Mouse (Mus musculus) gastrocnemius, adult 18-20 months (tissue): ENCODE results near the gene Sema6b. TPM values are rescaled to one million over a fixed set of nuclear protein-coding genes. Genes with fewer than 3 reads are reported as not detected.
"Not testable (repeated sequence)": the region's sequence is repeated elsewhere in the genome, so short reads cannot be mapped to it uniquely, and the experiment has no call there.

Experiments
- DNase-seq: peaks from one replicate; pipeline ENCODE4 v3.0.0; 2021; ENCODE audit warnings: low spot score
- microRNA-seq: library from miRNA; unstranded; fragments of <30 nt; microRNA quantifications from one replicate; pipeline ENCODE4 v1.2.0, GENCODE M21; 2021
- total RNA-seq, 2 experiments: library from RNA; stranded (reverse); gene quantifications; 2 replicates each; pipeline ENCODE4 v1.2.3; 2021

Sema6b gene
- total RNA-seq, 2 experiments from 2014 or later: 1.5 to 3.7 TPM

DNA sequence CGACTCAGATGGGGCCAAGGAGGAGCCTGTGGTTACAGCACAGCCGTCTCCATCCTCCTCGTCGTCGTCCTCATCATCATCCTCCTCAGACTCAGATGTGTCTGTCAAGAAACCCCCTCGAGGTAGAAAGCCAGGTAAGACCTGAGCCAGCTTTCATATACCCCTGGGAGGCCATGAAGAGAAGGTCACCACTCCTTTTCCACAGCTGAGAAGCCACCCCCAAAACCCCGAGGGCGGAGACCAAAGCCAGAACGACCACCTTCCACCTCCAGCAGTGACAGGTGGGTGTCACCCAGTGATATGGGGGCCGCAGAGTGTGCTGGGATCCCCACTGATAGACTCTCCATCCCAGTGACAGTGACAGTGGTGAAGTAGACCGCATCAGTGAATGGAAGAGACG, 43.3 kb downstream of the Sema6b start:
- DNase-seq: no peak

DNA sequence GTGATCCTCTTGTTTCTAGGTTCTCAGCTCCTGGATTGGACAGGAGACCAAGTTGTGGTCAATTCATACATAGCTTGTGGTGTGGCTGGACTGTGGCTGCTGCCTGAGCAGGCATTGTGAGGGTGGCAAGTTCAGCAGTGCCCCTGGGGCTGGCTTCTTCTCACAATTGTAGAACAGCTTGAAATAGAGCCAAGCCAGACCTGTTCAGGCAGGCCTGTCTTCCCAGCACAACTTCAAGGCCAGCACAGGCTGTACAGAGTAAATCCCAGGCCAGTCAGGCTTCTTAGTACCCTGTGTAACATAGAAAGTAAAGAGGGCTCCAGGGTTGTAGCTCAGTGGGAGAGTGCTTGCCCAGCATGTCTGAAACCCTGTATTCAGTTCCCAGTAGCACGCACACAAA, 47.3 kb downstream of the Sema6b start:
- no peak for DNase-seq

DNA sequence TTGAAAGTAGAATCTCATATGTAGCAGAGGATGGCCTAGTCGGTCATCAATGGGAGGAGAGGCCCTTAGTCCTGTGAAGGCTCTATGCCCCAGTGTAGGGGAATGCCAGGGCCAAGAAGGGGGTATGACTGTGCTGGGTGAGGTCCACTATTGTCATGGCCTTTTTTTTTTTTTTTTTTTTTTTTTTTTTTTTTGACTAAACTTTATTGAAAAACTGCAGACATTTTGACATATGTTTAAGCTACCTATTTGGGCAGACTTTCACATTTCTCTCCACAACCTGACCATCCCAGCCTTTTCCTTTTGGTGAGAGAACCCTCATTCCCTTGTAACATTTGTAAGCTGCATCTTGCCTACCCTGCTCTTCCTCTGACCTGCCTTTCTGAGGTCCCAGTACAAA, 47.8 kb downstream of the Sema6b start:
- DNase-seq: no peak

DNA sequence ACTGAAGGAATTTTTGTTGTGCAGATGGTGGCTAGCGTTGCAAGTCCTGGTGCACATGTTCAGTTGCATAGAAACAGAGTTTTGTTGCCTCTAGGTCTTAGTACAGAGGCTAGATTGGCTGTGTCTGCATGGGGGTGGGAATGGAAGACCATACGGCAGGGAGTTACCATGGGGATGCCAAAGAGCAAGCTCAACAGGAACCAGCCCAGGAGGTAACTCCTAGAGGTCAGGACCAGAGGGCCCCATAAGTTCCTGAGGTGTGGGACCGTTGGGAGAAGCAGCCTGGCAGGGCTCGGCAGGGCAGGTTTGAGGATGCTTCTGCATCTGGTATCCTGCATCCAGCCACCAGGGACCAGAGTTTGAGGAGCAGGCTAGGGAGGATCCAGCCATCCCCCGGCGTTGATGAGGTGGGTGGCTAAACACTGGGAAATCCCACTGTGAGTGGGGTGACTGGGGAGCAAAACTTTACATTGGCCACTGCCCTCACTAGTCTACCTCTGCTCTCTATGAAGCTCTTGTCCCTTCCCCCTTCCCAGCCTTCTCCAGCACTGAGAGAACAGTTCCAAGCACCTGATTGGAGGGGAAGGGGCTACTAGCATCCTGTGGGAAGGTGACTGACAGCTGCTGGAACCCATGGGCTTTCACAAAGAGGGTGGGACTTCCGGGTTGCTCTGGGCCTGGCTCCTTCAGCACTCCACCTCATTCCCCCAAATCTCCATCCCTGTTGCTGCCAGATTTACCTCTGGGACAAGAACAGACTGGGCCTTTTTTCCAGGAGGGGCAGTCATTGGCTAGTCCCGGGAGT, 59.2 kb downstream of the Sema6b start:
- DNase-seq: no peak

DNA sequence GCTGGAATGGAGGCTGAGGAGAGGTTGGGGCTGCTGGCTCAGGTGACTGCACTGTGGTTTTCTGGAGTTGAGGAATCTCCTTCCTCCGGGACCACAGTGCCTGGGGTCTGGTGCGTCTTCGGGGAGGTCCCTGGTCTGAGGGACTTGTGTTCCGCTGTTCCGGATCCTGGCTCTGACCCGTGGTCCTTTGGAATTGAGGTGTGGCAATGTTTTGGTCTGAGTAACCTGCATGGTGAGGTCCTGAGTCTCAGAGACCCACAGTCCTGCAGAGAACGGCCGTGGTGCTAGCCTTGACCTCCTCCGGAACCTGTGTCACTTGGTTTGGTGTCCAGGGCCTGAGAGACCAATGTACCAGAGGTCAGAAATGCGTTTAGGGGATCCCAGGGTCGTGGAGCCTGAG, 60.2 kb downstream of the Sema6b start:
- no peak for DNase-seq

DNA sequence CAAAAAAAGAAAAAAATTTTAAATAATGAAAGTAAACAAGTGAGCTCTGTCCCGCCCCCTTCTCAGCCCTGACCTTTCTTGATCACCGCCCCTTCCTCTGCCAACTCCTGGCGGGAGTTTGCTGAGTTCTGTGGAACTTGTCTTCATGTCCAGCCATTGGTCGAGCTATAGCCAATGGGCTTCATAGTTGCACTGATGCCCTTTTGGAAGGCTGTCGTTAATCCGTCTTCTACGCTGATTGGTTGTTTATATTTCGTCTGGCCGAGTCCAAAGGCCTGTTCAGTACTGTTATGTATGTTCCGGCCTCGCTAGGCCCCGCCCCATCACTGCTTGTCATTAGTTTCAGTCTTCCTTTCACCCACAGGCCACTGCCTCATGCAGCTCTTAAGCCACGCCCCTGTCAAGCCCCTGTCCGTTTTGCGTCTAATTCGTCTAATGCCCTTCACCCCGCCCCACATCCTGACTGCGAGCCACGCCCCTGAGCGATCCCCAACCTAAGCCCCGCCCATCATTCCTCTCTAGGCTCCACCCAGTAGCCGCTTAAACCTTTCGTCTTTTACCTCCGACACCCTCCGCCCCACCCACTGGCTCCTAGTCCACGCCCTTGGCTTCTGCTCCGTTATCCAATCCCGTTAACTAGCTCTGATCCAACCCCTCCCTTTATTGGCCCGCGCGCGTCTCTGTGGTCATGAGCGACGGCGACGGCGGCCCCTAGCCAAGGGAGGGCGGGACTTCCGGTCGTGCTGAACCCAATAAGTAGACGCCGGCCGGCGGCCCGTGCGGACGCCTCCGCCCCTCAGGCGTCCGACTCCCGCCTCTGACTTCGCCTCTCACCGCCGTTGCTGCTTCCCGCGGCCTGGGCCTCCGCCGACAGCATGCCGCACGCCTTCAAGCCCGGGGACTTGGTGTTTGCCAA, 61.0 kb downstream of the Sema6b start, which contains the start of gene Hdgfl2:
Gene Hdgfl2, plus strand, starts transcription at position 755 of the 916 bp plus-strand sequence.
- peak; percentile 100 for DNase-seq

DNA sequence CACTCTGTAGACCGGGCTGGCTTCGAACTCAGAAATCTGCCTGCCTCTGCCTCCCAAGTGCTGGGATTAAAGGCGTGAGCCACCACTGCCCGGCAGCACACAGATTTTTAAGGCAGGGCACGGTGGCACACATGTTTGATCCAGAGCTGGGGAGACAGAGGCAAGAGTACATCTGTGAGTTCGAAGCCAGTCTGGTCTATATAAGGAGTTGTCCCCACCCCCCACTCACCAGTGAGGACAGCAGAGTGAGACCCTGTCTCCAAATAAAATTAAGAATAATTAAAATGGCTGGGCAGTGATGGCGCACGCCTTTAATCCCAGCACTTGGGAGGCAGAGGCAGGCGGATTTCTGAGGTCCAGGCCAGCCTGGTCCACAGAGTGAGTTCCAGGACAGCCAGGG, 61.8 kb downstream of the Sema6b start:
- DNase-seq: not testable (repeated sequence)

DNA sequence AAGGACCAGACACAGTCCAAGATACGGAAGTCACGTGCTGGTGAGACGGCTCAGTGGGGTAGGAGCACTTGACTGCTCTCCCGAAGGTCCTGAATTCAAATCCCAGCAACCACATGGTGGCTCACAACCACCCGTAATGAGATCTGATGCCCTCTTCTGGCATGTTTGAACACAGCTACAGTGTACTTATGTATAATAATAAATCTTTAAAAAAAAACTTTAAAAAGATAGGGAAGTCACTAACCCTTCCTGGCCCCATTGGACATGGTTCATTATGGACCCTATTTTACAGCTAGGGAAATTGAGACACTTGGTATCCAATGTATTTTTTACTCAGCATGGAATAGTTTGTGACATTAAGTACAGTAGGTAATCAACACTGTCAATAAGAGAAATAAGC, 62.6 kb downstream of the Sema6b start:
- no peak for DNase-seq

DNA sequence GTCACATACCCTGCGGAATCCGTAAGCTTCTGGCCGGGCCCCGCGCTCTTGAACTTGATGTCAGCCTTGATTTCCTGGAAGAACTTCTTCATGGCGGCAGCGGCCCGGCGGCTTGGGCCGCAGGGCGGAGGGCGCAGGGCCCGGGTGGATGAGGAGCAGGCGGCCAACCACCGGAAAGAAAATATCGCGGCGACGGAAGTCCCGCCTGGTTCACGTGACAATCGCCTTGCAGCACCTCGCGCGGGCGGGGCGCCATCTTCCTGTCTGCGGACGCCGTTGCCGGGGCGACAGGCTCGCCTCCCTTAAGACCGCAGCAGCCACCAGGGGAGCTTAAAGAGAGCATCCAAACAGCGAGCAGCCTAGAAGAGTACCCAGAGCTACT, 65.3 kb downstream of the Sema6b start, which contains the start of gene Ubxn6:
Gene Ubxn6, minus strand, starts transcription at position 202 of the 382 bp plus-strand sequence.
- peak; percentile 97 for DNase-seq

DNA sequence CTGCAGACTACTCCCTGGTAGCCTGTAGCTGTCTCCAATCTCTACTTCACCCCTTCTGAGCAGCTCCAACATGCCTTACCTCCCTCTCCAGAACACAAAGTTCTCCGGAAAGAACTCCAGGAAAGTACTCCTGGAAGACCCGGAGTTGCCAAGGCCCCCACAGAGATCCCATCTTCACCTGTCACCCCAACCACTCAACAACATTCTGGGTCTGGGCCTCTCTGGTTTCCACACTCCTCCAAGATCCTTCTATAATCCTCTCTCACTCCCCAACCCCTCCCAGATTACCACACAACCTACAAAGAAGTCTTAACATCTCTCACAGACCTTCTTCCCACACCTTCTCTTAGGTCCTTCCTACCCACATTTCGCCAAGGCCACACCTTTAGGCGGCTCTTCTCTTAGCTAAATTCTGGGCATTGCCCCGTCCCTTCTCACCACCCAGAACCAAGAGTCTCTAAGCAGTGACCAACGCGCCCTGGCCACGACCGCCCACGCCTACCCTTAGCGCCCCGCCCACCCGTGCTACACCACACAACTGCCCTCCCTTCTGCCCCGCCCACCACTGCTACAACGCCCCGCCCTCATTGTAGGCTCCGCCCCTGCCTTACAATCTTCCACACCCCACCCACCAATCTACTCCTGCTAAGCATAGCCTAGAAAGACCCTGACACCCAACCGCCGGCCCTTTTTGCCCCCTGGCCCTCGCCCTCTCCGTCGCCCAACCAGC, 65.9 kb downstream of the Sema6b start:
- DNase-seq: peak; percentile 86

Small RNA genes within 50 kb of the gene (microRNA-seq; reads per million reads assigned to microRNA genes)
- gene Gm44397: not detected

Other genes with a start within 250 kb of the Sema6b start
- gene Zfp959, start 248.2 kb downstream of the Sema6b start, total RNA-seq: 1 to 10 TPM; 4.0 TPM
- gene Zfp119b, start 190.8 kb downstream of the Sema6b start, total RNA-seq: 1 to 10 TPM; 3.0 to 3.2 TPM
- gene Ebi3, start 187.7 kb downstream of the Sema6b start, total RNA-seq: under 1 TPM; 0.27 to 0.38 TPM
- 1 to 10 TPM; 7.4 to 8.0 TPM for gene Yju2, start 181.2 kb downstream of the Sema6b start, total RNA-seq
- gene Shd, start 169.9 kb downstream of the Sema6b start, total RNA-seq: under 1 TPM in 1 of 2 experiments, not detected in 1; 0.34 TPM
- gene Fsd1, start 153.8 kb downstream of the Sema6b start, total RNA-seq: not detected
- gene Stap2, start 134.8 kb downstream of the Sema6b start, total RNA-seq: 1 to 10 TPM; 1.9 to 3.2 TPM
- gene Mpnd, start 134.6 kb downstream of the Sema6b start, total RNA-seq: 10 to 100 TPM; 34.6 to 35.4 TPM
- 1 to 10 TPM; 7.7 to 7.9 TPM for gene Sh3gl1, start 103.7 kb downstream of the Sema6b start, total RNA-seq
- under 1 TPM; 0.46 to 0.95 TPM for gene Chaf1a, start 99.9 kb downstream of the Sema6b start, total RNA-seq
- 10 to 100 TPM; 62.9 to 69.0 TPM for gene Ubxn6, start 65.3 kb downstream of the Sema6b start, total RNA-seq
- gene Hdgfl2, start 60.7 kb downstream of the Sema6b start, total RNA-seq: 10 to 100 TPM; 23.2 to 25.5 TPM
- 100 to 1,000 TPM; 142 to 235 TPM for gene Plin4, start 30.5 kb downstream of the Sema6b start, total RNA-seq
- 10 to 100 TPM; 22.5 to 29.0 TPM for gene Plin5, start 22.7 kb downstream of the Sema6b start, total RNA-seq
- 10 to 100 TPM; 11.4 to 23.0 TPM for gene Lrg1, start 18.3 kb downstream of the Sema6b start, total RNA-seq
- under 1 TPM; 0.21 to 0.25 TPM for gene Tnfaip8l1, start 22.1 kb upstream of the Sema6b start, total RNA-seq
- gene Mydgf, start 43.6 kb upstream of the Sema6b start, total RNA-seq: 10 to 100 TPM; 17.1 to 17.5 TPM
- 10 to 100 TPM; 35.6 to 41.6 TPM for gene Dpp9, start 78.6 kb upstream of the Sema6b start, total RNA-seq
- 100 to 1,000 TPM; 157 to 172 TPM for gene Fem1a, start 116.5 kb upstream of the Sema6b start, total RNA-seq
- gene Ticam1, start 136.4 kb upstream of the Sema6b start, total RNA-seq: 1 to 10 TPM; 2.0 to 2.5 TPM
- gene Plin3, start 152.5 kb upstream of the Sema6b start, total RNA-seq: 10 to 100 TPM; 32.4 to 50.3 TPM
- not detected for gene Arrdc5, start 159.9 kb upstream of the Sema6b start, total RNA-seq
- gene Uhrf1, start 163.0 kb upstream of the Sema6b start, total RNA-seq: under 1 TPM; 0.19 to 0.23 TPM
- gene Kdm4b, start 185.7 kb upstream of the Sema6b start, total RNA-seq: 10 to 100 TPM; 20.1 to 23.1 TPM